Mouse (Mus musculus) lung, adult 18-20 months (tissue): ENCODE measurements at regions not wholly inside any gene's neighbourhood (a gene's known extent, or its start where the extent isn't known, plus 50 kb on each side); places are given as distances from the start of the nearest gene placed in this dataset.
"Not testable (repeated sequence)": the region's sequence is repeated elsewhere in the genome, so short reads cannot be mapped to it uniquely, and the experiment has no call there.

Source experiments
- DNase-seq, 2 experiments: peaks; one replicate each; pipeline ENCODE4 v3.0.0; 2022; ENCODE audit warnings: mixed read lengths in 2 of 2

DNA sequence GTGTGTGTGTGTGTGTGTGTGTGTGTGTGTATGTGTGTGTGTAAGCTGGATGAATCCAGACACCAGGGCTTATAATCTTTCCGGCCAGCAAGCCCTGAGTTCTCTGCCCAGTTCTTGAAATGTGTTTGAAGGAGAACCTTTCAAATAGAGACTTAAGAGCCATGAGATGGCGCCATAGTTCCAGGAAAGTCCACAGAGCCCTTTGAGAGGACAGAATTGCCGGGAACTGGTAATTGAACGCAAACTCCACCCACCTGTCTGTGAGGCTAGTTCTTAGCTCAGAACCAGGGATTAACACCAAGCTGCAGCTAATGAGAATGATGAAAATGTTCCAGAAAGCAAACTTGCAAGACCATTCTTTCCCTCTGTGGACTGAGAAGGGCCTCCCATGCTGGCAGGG is 72.2 kb downstream of the Trim42 start:
- peak in 1 of 2 experiments; percentile 8 for DNase-seq

DNA sequence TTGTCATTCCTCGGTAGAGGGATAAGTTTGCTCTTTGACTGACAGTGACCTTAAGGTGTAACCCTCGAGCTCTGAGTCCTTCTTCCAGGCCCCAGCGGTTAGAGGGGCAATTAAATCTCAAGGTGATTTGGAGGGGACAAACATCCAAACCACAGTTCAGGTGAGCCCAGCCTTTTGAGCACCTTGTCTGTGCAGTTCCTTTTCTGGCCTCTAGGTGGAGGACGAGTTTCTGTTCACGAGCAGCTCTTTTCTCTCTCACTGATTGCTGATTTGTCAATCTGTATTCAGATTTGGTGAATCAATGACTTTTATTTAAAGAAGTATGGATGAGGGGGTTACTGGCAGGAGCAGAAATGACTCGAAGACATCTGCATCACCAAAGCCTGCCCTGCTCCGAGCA is 74.0 kb downstream of the Trim42 start:
- DNase-seq = peak in 1 of 2 experiments; percentile 12

DNA sequence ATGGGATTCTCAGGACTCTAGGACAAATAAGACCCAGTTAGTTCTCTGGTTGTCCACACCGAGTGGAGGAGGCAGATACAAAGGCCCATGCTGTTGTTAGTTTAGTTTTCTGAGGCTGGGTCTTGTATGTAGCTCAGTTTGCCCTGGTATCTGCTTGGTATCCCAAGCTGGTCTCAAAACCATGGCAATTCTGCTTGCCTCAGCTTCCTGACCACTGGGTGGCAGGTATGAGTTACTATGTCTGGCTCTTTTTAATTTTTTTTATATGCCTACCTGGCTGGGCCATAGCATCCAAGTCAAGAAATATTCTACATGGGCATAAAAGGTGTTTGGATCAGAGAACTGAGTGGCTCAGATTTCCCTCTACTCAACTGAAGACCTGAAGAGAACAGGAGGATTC is 77.9 kb downstream of the Trim42 start:
- DNase-seq = no peak

- DNase-seq = no peak
Measured at GRCm38 (mm10) chr9:97284282-97284802, 85.4 kb downstream of the Trim42 start.

DNA sequence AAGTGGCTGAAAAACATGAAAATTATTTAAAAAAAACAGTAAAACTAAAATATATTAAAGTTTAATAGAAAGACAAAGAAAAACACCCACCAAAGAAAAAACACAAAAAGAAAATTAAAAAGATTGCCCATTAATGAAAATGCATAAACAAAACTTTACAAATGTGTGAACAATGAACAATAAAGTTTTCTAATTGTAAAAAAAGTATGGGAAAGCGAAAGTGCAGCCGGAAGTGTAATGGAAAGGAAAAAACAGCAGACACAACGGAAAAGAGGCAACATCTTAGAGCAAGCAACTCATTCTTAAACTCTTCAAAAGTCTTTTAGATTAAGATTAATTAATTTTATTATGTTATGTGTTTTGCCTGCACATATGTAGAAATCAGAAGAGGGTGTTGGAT is 87.7 kb downstream of the Trim42 start:
- no peak for DNase-seq

- DNase-seq = not testable (repeated sequence)
Measured at GRCm38 (mm10) chr9:97275449-97275848, 94.3 kb downstream of the Trim42 start.

DNA sequence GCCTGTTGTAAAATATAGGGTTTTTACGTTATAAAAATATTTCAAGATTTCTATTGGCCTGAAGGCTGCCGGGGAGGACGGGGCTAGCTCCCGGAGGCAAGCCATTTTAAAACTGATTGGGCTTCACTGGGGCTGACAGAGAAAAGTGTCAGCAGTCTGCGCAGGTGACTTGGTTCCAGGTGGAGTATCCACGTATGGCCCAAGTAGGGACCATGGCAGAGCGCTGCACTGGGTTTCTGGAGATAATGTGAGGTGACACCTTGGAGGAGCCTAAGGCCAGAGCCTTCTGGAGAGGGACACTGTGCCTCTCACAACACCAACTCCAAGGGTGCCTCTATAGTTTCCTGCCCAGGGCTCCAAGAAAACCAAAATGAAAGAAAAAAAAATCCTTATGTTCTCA is 95.9 kb downstream of the Trim42 start:
- DNase-seq = no peak

DNA sequence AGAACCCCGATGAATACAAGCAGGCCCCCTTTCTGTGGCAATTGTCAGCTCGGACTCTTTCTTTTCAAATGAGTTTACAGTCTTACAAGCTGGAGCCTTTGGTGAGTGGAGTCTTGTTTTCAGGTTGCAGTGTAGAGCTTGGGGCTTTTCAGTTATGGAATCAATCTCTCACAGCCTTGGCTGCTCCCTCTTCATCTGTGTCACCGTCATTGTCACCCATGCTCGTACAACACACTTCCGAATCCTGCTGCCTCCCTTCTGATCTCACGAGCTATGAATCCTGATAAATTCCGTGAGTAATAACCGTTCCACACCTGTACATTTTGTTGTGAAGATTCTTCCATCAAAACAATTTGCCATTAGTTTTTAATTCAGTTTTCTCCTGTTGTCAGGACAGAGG is 97.7 kb downstream of the Trim42 start:
- DNase-seq = no peak

DNA sequence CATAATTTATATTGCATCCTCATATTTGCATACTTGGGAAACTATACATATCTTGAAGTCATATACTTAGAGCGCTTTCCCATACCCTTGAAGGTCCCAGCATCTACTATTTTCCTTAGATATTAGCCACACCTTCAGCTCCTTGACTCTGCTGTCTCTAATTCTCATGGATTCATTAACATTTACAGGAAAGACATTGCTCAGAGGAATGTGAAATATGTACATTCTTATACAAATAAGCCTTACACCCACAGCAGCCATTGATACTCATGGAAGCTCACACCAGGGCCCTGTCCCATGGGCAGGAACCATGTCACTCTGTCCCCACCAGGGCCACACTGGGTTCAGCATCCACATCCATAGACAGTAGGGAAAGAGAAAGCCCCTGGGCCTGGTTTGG is 122.1 kb downstream of the Trim42 start:
- no peak for DNase-seq

DNA sequence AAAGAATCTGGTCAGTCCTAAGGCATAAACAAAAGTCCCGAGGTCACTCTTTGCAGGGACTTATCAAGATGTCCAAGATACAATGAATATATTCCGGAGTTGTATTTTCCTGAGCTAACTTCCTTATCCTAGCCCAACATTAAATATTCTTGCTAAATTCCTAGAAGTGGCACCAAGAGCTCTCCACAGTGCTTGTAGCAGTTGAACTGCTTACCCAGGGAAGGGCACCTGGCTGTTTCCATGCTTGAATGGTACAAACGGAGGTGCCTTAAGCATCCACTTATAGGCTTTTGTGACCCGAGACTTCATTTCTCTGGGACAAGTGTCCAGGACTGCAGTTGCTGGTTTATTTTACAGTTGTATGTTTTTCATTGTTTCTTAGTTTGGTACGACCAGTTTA is 115.1 kb upstream of the Slc25a36 start:
- DNase-seq = peak in 1 of 2 experiments; percentile 30

GRCm38 (mm10) chr9:97224549-97224948 is 113.6 kb upstream of the Slc25a36 start:
- DNase-seq = no peak

DNA sequence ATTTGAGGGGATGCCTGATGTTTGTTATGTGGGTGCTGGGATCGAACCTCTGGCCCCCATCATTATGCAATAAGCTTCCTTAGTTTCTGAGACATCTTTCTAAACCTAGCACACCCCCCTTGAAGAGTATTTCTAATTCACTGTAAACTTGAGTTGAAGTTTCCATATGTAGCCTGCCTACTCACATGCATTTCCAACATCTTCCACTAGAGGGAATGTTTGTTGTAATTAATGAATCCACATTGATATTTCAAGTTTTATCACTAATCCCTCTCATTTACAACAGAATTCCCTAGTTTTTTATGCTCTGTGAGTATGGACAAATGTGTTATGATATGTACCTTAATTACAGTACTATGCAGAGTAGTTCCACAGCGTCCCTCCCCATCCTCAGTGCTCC is 103.8 kb upstream of the Slc25a36 start:
- DNase-seq = no peak

DNA sequence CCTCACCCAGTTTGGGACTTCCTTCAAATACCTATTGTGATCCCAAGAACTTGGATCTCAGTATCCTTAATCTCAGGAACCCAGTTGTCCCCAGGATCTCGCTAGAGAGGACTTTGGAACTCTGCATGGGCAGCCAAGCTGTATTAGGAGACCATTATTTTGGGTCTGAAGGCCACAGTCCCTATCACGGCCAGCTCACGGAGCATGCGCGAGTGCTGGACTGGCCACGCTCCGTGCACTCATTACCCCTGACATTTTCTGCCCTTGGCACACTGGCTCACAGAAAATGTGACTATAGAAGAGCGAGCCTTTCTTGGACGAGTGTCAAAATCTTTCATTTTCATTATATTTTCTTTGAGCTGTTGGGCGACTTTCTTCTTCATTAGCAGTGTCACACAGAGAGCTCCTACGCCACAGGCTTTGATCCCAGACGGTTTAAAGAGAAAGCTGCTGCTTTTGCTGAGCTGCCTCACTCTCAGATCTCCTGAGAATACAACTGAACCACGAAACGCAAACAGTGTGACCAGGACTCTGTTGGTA is 79.4 kb upstream of the Slc25a36 start:
- no peak for DNase-seq

DNA sequence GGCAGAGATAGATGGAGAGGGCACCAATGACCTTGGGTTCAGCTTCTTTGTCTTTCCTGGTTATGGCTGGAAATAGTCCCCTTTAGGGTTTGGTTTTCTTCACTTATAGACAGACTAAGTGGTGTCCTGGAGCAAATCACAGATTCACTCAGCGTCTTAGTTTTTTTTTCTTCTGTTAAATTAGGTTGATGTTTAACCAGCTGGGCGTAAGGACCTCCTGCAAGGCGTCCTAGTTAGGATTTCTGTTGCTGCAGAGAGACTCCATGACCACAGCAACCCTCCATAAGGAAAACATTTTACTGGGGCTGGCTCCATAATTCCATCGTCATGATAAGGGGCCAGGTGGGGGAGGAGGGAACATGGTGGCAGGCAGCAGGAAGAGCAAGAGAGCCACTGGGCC is 78.7 kb upstream of the Slc25a36 start:
- DNase-seq = no peak

DNA sequence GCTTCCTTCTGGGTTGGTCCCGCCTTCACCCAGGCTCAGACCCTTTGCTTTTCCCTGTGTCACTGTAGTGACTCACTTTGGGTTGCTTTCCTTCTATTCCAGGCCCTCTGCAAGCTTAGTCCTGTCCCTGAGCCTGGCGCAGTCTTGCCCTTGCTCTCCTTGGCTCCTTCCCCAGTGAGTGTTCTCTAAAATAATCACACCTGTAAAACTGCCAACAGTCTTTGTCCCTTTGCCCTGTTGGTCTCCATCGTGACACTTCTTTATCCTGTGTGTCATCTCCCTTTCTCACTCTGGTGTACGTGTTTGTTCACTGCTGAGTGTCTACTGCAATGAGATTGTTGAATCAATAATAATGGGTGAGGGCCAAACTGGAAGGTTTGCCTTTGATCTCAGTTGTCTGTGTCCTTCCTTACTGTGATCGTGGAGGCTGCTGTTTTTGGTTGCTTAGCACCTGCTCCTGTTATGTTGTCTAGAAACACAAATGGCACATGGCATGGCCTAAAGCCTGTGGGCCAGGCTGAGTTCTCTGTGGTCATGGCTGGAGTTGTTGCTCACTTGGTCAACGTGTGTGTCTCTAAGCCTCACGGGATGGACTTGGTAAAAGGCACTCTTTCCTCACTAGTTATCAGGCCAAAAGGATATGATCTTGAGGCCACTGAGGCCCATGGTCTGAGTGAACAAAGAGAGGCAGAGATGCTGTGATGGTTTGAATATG is 77.8 kb upstream of the Slc25a36 start:
- DNase-seq = no peak

GRCm38 (mm10) chr9:97173230-97173951 is 62.4 kb upstream of the Slc25a36 start:
- DNase-seq = no peak

DNA sequence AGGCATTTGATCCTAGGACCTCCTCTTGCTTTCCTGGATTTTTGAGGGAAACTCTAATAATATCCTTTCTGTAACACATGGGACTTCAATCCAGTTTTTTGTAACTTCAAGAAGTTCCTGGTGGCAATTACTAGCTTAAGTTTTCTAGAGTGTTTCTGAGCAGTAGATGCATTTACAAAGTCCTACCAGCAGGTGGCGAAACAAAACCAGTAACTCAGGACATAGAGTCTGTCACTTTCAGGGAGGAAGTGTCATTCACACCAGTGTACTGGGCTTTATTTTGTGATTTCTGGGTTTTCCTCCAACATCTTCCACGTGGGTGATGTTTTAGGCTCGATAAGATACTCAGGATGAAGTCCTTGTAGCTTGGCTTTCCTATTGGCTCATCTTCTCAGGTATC is 61.1 kb upstream of the Slc25a36 start:
- DNase-seq = peak in 1 of 2 experiments; percentile 22

DNA sequence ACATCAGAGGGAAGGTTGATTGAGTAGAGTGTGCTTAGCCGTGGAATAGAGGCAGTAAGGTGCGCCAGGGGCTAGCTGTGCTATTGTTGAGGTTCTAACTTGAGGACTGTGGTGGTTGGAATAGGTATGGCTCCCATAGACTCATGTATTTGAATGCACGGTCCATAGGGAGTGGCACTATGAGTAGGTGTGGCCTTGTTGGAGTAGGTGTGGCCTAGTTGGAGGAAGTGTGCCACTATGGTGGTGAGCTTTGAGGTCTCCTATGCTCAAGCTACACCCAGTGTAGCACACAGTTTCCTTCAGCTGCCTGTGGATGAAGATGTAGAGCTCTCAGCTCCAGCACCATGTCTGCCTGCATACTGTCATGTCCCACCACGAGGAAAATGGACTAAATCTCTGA is 60.5 kb upstream of the Slc25a36 start:
- no peak for DNase-seq

DNA sequence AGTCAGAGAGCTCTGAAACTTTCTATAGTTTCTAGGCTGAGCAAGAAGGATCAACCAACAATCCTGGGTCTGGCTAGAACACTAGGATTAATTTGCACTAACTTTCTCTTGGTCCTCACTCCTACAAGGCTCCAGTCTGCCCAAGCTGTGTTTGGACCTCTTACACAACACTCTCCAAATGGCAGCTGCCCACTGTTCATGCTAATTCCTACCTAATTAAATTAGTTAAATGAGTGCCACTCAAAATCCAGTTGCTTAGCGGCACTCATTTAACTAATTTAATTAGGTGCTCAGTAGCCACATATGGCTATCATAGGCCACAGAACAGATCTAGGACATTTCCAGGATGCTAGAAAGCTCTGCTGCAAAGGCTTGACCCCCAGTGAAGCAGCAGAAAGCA is 59.9 kb upstream of the Slc25a36 start:
- DNase-seq = no peak

DNA sequence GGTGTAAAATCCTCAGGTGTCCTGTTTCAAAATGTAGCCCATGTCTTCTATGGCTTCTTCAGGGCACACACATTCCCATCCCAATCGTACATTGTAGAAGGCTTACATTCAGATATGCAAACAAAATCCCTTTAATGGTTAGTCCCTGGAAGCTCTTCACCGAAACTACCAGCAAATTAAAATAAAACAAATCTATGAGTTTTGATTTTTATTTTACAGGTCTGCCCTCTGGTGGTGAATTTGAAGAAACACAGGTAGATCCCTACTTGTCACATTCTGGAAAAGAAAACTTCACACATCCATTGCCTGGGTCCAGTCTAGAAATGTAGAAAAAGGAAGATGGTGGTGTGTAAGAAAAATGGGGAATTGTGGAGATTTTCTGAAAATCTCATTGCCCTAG is 51.5 kb upstream of the Slc25a36 start:
- no peak for DNase-seq
